Mouse (Mus musculus) cerebellum, adult 9-11 months (tissue): ENCODE results near the gene Ptprj.

Experiments
- DNase-seq: peaks from one replicate; pipeline ENCODE4 v3.0.0; 2022

Gene Ptprj

GRCm38 (mm10) chr2:90557913-90558312, 22.5 kb downstream of the Ptprj start:
- DNase-seq = no peak

- DNase-seq = no peak
Measured at GRCm38 (mm10) chr2:90555744-90556143, 24.7 kb downstream of the Ptprj start.

- no peak for DNase-seq
Measured at GRCm38 (mm10) chr2:90554806-90555205, 25.6 kb downstream of the Ptprj start.

- no peak for DNase-seq
Measured at GRCm38 (mm10) chr2:90553861-90554260, 26.6 kb downstream of the Ptprj start.

- DNase-seq = no peak
Measured at GRCm38 (mm10) chr2:90550656-90551055, 29.8 kb downstream of the Ptprj start.

GRCm38 (mm10) chr2:90548541-90548940, 31.9 kb downstream of the Ptprj start:
- DNase-seq = no peak

- DNase-seq = no peak
Measured at GRCm38 (mm10) chr2:90547144-90547609, 33.3 kb downstream of the Ptprj start.

GRCm38 (mm10) chr2:90545261-90545660, 35.2 kb downstream of the Ptprj start:
- DNase-seq = peak; percentile 53

GRCm38 (mm10) chr2:90543989-90544388, 36.5 kb downstream of the Ptprj start:
- peak; percentile 93 for DNase-seq

GRCm38 (mm10) chr2:90543106-90543702, 37.2 kb downstream of the Ptprj start:
- peak; percentile 69 for DNase-seq

- no peak for DNase-seq
Measured at GRCm38 (mm10) chr2:90542656-90543055, 37.8 kb downstream of the Ptprj start.

- no peak for DNase-seq
Measured at GRCm38 (mm10) chr2:90539206-90539605, 41.2 kb downstream of the Ptprj start.

- peak; percentile 55 for DNase-seq
Measured at GRCm38 (mm10) chr2:90537244-90537643, 43.2 kb downstream of the Ptprj start.

GRCm38 (mm10) chr2:90536555-90536954, 43.9 kb downstream of the Ptprj start:
- DNase-seq = no peak

GRCm38 (mm10) chr2:90534751-90535150, 45.7 kb downstream of the Ptprj start:
- no peak for DNase-seq

- DNase-seq = no peak
Measured at GRCm38 (mm10) chr2:90533944-90534343, 46.5 kb downstream of the Ptprj start.

GRCm38 (mm10) chr2:90532095-90532494, 48.4 kb downstream of the Ptprj start:
- DNase-seq = no peak

- DNase-seq = no peak
Measured at GRCm38 (mm10) chr2:90528107-90528506, 52.3 kb downstream of the Ptprj start.

- no peak for DNase-seq
Measured at GRCm38 (mm10) chr2:90526971-90527370, 53.5 kb downstream of the Ptprj start.

- DNase-seq = no peak
Measured at GRCm38 (mm10) chr2:90526564-90526963, 53.9 kb downstream of the Ptprj start.

GRCm38 (mm10) chr2:90525807-90526206, 54.6 kb downstream of the Ptprj start:
- no peak for DNase-seq

GRCm38 (mm10) chr2:90522455-90522854, 58.0 kb downstream of the Ptprj start:
- DNase-seq = peak; percentile 63

GRCm38 (mm10) chr2:90521909-90522308, 58.5 kb downstream of the Ptprj start:
- DNase-seq = no peak

- no peak for DNase-seq
Measured at GRCm38 (mm10) chr2:90518296-90518695, 62.2 kb downstream of the Ptprj start.

- no peak for DNase-seq
Measured at GRCm38 (mm10) chr2:90514969-90515368, 65.5 kb downstream of the Ptprj start.
